Mouse (Mus musculus) ovary, postnatal 14 days (tissue): Measurements from ENCODE around the gene Scfd2.

Source experiments
- DNase-seq: peaks from one replicate; pipeline ENCODE4 v3.0.0; 2022; ENCODE audit warnings: low spot score

Gene Scfd2

GRCm38 (mm10) chr5:74455510-74456269, 75.9 kb downstream of the Scfd2 start:
- no peak for DNase-seq

- no peak for DNase-seq
Measured at GRCm38 (mm10) chr5:74455094-74455493, 76.5 kb downstream of the Scfd2 start.

- no peak for DNase-seq
Measured at GRCm38 (mm10) chr5:74450977-74451376, 80.6 kb downstream of the Scfd2 start.

GRCm38 (mm10) chr5:74447517-74448334, 83.8 kb downstream of the Scfd2 start:
- DNase-seq: no peak

- DNase-seq: no peak
Measured at GRCm38 (mm10) chr5:74445861-74446260, 85.7 kb downstream of the Scfd2 start.

GRCm38 (mm10) chr5:74438353-74438752, 93.2 kb downstream of the Scfd2 start:
- DNase-seq: no peak

- DNase-seq: peak; percentile 69
Measured at GRCm38 (mm10) chr5:74433580-74434147, 97.9 kb downstream of the Scfd2 start.

GRCm38 (mm10) chr5:74432879-74433539, 98.5 kb downstream of the Scfd2 start:
- no peak for DNase-seq

GRCm38 (mm10) chr5:74420615-74421132, 110.9 kb downstream of the Scfd2 start:
- no peak for DNase-seq

GRCm38 (mm10) chr5:74412557-74412956, 119.0 kb downstream of the Scfd2 start:
- DNase-seq: no peak

GRCm38 (mm10) chr5:74404887-74405286, 126.7 kb downstream of the Scfd2 start:
- no peak for DNase-seq

- DNase-seq: no peak
Measured at GRCm38 (mm10) chr5:74404083-74404482, 127.5 kb downstream of the Scfd2 start.

- no peak for DNase-seq
Measured at GRCm38 (mm10) chr5:74402626-74403025, 128.9 kb downstream of the Scfd2 start.

- DNase-seq: no peak
Measured at GRCm38 (mm10) chr5:74391806-74392205, 139.8 kb downstream of the Scfd2 start.

- DNase-seq: no peak
Measured at GRCm38 (mm10) chr5:74391346-74391745, 140.2 kb downstream of the Scfd2 start.

GRCm38 (mm10) chr5:74388849-74389248, 142.7 kb downstream of the Scfd2 start:
- peak; percentile 39 for DNase-seq

- no peak for DNase-seq
Measured at GRCm38 (mm10) chr5:74388101-74388500, 143.5 kb downstream of the Scfd2 start.

- no peak for DNase-seq
Measured at GRCm38 (mm10) chr5:74387143-74387886, 144.2 kb downstream of the Scfd2 start.

GRCm38 (mm10) chr5:74380045-74380444, 151.5 kb downstream of the Scfd2 start:
- no peak for DNase-seq

- DNase-seq: no peak
Measured at GRCm38 (mm10) chr5:74366710-74367101, 164.9 kb downstream of the Scfd2 start.

GRCm38 (mm10) chr5:74365984-74366709, 165.4 kb downstream of the Scfd2 start:
- DNase-seq: no peak
